Mouse (Mus musculus) erythroblast, embryonic 14.5 days (primary cell): ENCODE measurements around the gene Vtn.

Experiments used
- GATA1 ChIP-seq: IDR thresholded peaks from 2 replicates; pipeline ENCODE4 v1.6.1; 2012; ENCODE audit warnings: low read length, inconsistent platforms, mixed read lengths
- TAL1 ChIP-seq: IDR thresholded peaks from 3 replicates; pipeline ENCODE4 v1.6.1; 2012; ENCODE audit warnings: low read length, inconsistent platforms, mixed read lengths

DNA sequence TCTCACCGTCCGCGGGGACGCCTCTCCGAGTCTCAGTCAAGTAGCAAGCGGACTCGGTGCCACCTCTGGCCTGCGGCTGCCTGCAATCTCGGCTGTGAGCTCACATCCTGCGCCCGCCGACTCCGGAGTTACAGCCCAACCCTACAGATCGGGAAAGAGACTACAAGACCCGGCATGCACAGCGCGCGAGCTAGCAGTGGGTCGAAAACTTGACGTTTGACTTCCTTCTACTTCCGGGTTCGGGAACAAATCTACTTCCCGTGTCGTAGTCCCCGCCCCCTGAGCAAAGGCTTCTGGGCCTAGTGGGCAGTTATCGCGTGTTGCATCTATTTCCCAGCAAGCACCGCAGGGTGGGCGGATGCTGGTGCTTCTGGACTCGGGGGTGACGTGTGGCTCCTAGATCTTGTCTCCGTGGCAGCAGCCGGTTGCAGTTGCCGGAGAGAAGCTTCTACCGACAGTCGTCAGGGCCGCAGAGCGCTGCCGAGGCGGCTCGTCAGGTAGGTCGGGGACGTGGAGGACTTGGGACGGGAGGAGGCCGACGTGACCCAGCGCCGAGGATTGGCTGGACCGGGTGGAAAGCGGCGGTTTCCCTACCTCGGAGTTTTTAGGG, 37.3 kb downstream of the Vtn start, which contains the start of the genes Tnfaip1 and Ift20:
- TF ChIP-seq GATA1 (peak; percentile 88), TAL1 (no peak)
